Mouse (Mus musculus) limb, embryonic 11.5 days (tissue): ENCODE measurements around the gene Pbld2. TPM values are rescaled to one million over a fixed set of nuclear protein-coding genes. Genes with fewer than 3 reads are reported as not detected.

ENCODE experiments used
- ATAC-seq: fragments of 200-750 bp; cut with Nextera tagmentation; 2 replicates; pipeline ENCODE4 v1.8.0; 2017; ENCODE audit warnings: low read depth; ENCODE audit not compliant: insufficient number of reproducible peaks, low FRiP score, low TSS enrichment
- DNase-seq: peaks from one replicate; pipeline ENCODE4 v3.0.0-alpha.2; 2015; ENCODE audit warnings: low spot score
- H3K27ac ChIP-seq: fragments of 300-500 bp; sonication (generic); replicated peaks from 2 replicates; pipeline ENCODE4 v1.5.1; 2014; ENCODE audit warnings: low read depth, mild to moderate bottlenecking, low read length
- H3K27me3 ChIP-seq: fragments of 300-500 bp; sonication (generic); 2 replicates; pipeline ENCODE4 v1.6.1; 2014; ENCODE audit warnings: mild to moderate bottlenecking, low read length, mixed read lengths; ENCODE audit not compliant: control insufficient read depth, insufficient read depth
- H3K36me3 ChIP-seq: fragments of 300-500 bp; sonication (generic); 2 replicates; pipeline ENCODE4 v1.6.1; 2014; ENCODE audit warnings: mild to moderate bottlenecking, low read length, moderate library complexity, mixed read lengths; ENCODE audit not compliant: control insufficient read depth, insufficient read depth
- H3K4me1 ChIP-seq: fragments of 300-500 bp; sonication (generic); 2 replicates; pipeline ENCODE4 v1.6.1; 2014; ENCODE audit warnings: low read length, mixed read lengths; ENCODE audit not compliant: control insufficient read depth, insufficient read depth
- H3K4me2 ChIP-seq: fragments of 300-500 bp; sonication (generic); 2 replicates; pipeline ENCODE4 v1.6.1; 2014; ENCODE audit warnings: low read depth, mild to moderate bottlenecking, moderate library complexity; ENCODE audit not compliant: severe bottlenecking
- H3K4me3 ChIP-seq: fragments of 300-500 bp; sonication (generic); 2 replicates; pipeline ENCODE4 v1.5.1; 2014; ENCODE audit warnings: low read depth, low read length
- H3K9ac ChIP-seq: fragments of 300-500 bp; sonication (generic); 2 replicates; pipeline ENCODE4 v1.6.1; 2014; ENCODE audit warnings: mild to moderate bottlenecking, low read length
- H3K9me3 ChIP-seq: fragments of 300-500 bp; sonication (generic); 2 replicates; pipeline ENCODE4 v1.6.1; 2016; ENCODE audit warnings: low read length; ENCODE audit not compliant: control insufficient read depth
- WGBS: fragments of 180-500 bp; shearing (Covaris S2); extraction: QIAGEN DNeasy Blood & Tissue Kit; methylation state at CpG from one replicate; pipeline ENCODE4 v1.1.7; 2014; 5-methylcytosine and 5-hydroxymethylcytosine counted together
- polyA plus RNA-seq: library from polyadenylated mRNA; unstranded; fragments of >200 nt; fragmentation: Nextera tagmentation; extraction: Ambion mirVana; gene quantifications from 2 replicates; pipeline ENCODE4 v1.2.1, GENCODE M21; 2014

Gene Pbld2
- polyA plus RNA-seq, 1 experiment from 2014 or later: 0.73 TPM

- Histone ChIP-seq H3K4me3 (peak overlapping the region; percentile 95), H3K36me3 (no peaks in the 10 kb centered on the region; the same call in 1 of the 2 replicates), H3K4me1 (peaks cover 12% of the 10 kb centered on the region), H3K9ac (no peak overlapping the region), H3K4me2 (peak overlapping the region; percentile 51), H3K9me3 (no peaks in the 10 kb centered on the region), H3K27ac (no peak overlapping the region), H3K27me3 (no peaks in the 10 kb centered on the region)
- ATAC-seq (no peak), DNase-seq (no peak)
- 62% methylated on average over 4 of the region's 4 CpGs for WGBS
Observed at GRCm38 (mm10) chr10:63021702-63022101, 2.4 kb upstream of the Pbld2 start.

DNA sequence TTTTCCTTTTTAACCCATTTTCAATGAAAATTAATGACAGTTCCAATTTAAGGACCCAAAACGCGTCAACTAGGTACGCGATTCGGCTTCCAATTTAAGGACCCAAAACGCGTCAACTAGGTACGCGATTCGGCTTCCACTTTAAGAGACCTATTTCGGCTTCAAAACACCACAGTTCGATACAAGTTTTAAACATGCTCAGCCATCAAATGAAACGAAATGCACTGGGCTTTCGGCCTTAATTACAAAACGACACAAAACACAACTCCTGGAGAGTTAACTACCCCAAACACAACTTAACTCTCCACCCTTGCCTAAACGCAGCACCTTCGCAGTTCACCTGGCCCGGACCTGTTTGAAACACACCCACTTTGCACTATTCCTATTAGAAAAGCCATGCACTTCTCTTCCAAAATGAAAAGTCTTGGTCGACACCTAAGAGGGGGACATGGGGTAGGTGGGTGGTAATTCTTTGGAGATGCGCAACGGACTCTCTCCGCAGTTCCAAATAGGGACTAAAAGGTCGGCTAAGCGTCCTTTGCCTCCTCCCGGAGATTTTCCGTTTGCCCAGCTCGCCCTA lies 1.5 kb upstream of the Pbld2 start:
- Histone ChIP-seq H3K9me3 (no peaks in the 10 kb centered on the region), H3K4me1 (peaks cover 12% of the 10 kb centered on the region), H3K4me3 (peak overlapping the region; percentile 95), H3K27me3 (no peaks in the 10 kb centered on the region), H3K9ac (peak overlapping the region; percentile 99), H3K36me3 (no peaks in the 10 kb centered on the region), H3K4me2 (peak overlapping the region; percentile 51), H3K27ac (peak overlapping the region; percentile 99)
- DNase-seq (no peak), ATAC-seq (no peak)
- WGBS: under 1% methylated on average over 27 of the region's 27 CpGs

DNA sequence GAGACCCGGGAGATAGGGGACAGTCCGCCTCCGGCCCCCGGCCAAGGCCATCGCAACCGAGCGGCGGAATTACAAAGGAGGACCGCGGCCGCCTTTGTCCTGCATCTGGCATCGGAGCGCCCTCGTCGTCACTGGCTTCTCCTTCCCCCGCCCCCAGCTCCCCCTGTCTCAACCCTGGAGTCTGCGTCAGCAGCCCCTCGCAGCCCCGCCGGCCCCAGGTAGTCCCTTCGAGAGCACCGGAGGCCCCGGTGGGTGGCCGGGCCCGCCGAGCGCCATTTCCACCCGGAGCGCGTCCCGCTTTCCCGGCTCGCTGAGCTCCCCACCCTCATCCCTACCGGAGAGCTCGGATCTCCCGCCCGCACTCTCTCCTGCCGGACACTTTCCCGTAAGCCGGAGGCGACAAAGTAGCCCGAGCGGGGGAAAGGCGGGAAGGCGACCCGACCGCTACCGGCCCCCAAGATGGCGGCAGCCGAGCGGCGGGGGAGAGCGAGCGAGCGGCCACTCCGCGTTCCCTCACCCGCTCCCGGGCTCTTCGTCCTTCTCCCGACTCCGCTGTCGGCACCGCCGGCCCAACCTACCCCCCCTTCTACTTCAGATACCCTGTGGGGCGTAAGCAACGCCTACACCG lies 880 bp upstream of the Pbld2 start:
- H3K27me3 ChIP-seq: no peaks in the 10 kb centered on the region
- no peaks in the 10 kb centered on the region for H3K36me3 ChIP-seq
- peaks cover 12% of the 10 kb centered on the region for H3K4me1 ChIP-seq
- H3K9ac ChIP-seq: peak overlapping the region; percentile 99
- no peaks in the 10 kb centered on the region for H3K9me3 ChIP-seq
- peak; percentile 63 for ATAC-seq
- H3K4me2 ChIP-seq: peak overlapping the region; percentile 51
- peak; percentile 77 for DNase-seq
- peak overlapping the region; percentile 99 for H3K27ac ChIP-seq
- H3K4me3 ChIP-seq: peak overlapping the region; percentile 95
- 0% methylated on average over 65 of the region's 68 CpGs for WGBS

DNA sequence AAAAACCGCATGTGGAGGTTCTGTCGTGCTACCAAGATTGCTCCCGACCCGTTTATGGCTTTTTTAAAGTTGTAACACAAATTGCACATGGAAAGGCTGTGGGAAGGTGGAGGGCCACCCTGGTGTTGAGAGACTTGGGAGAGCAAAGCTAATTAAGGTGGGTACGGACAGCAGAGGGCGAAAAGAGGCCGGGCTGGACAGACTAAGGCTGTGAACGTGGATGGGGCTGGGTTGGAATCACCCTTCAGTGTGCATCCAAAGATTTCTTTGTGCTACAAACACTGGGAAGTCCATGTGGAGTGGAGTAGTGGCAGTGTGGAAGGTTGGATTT lies 430 bp downstream of the Pbld2 start:
- Histone ChIP-seq H3K9me3 (no peaks in the 10 kb centered on the region), H3K27ac (peak overlapping the region; percentile 99), H3K27me3 (no peaks in the 10 kb centered on the region), H3K4me3 (peak overlapping the region; percentile 95), H3K4me1 (peaks cover 12% of the 10 kb centered on the region), H3K36me3 (no peaks in the 10 kb centered on the region), H3K4me2 (peak overlapping the region; percentile 51), H3K9ac (peak overlapping the region; percentile 99)
- under 1% methylated on average over 8 of the region's 8 CpGs for WGBS
- DNase-seq (peak; percentile 74), ATAC-seq (peak; percentile 55; the same call in 1 of the 2 replicates)

- peak overlapping the region; percentile 95 for H3K4me3 ChIP-seq
- ATAC-seq (no peak), DNase-seq (no peak)
- no peaks in the 10 kb centered on the region for H3K9me3 ChIP-seq
- H3K36me3 ChIP-seq: no peaks in the 10 kb centered on the region
- peak overlapping the region; percentile 99 for H3K9ac ChIP-seq
- peak overlapping the region; percentile 99 for H3K27ac ChIP-seq
- H3K4me1 ChIP-seq: peaks cover 12% of the 10 kb centered on the region
- no peaks in the 10 kb centered on the region for H3K27me3 ChIP-seq
- WGBS: 39% methylated on average over 2 of the region's 2 CpGs
- H3K4me2 ChIP-seq: peak overlapping the region; percentile 51
Observed at GRCm38 (mm10) chr10:63025016-63025415, 901 bp downstream of the Pbld2 start.

DNA sequence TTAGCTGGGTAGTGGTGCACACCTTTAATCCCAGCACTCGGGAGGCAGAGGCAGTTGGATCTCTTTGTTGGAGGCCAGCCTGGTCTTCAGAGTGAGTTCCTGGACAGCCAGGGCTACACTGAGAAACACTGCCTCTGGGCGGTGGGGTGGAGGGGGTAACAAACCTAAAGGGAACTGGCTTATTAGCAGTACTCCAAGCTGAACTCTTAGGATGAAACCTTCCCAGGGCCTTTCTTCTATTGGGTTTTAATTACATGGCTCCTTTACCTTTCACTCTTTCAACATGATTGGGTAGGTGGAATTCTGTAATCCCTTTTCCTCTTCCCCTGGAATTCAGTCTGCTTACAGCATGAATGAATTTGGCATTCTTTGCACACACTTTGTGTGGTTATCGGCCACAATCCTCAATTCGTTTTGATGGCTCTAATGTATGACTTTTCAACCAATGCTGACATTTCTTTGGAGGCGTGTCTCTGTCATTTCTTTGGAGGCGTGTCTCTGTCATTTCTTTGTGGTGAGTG lies 1.4 kb downstream of the Pbld2 start:
- Histone ChIP-seq H3K27me3 (no peaks in the 10 kb centered on the region), H3K4me1 (peaks cover 10% of the 10 kb centered on the region), H3K27ac (peak overlapping the region; percentile 99), H3K36me3 (no peaks in the 10 kb centered on the region), H3K4me3 (no peak overlapping the region), H3K9ac (no peak overlapping the region; the same call in 1 of the 2 replicates), H3K4me2 (no peak overlapping the region), H3K9me3 (no peaks in the 10 kb centered on the region)
- DNase-seq: peak; percentile 31
- WGBS: 61% methylated on average over 6 of the region's 6 CpGs
- ATAC-seq: no peak

DNA sequence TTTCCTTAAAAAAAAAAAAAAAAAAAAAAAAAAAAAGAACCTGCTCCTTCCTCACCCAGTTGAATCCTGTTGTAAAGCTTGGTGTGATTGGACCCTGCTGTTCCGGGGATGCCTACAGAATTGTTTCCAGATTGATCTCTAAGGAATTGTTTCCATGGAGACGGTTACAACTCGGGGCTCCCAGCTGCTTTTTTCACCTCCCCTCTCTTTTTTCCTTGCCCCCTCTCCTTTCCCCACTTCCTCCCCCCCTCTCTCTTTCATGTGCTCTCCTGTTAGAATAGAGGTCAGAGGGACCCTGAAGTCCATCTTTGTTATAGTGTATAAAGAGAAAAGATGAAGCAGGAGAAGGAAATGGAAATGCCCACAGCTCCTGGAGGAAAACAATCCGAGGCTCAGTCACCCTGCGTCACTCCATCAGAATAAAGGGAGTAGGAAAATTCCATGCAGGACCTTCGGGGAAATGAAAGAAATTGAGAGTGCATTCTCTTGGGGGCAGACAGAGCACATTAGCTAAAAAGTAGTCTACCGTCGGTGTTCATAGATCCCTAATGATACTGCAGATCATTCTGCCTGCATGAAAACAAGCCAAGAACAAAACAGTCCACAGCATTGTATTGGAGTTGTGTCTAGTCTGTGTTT lies 2.2 kb downstream of the Pbld2 start:
- ATAC-seq (no peak), DNase-seq (peak; percentile 34)
- WGBS: 38% methylated on average over 8 of the region's 8 CpGs
- Histone ChIP-seq H3K4me3 (no peak overlapping the region), H3K4me1 (peaks cover 6% of the 10 kb centered on the region), H3K27ac (no peak overlapping the region), H3K9ac (no peak overlapping the region), H3K4me2 (0 out of 2 replicates have a peak overlapping the region, but pooled peaks have one; percentile 8), H3K36me3 (no peaks in the 10 kb centered on the region), H3K27me3 (no peaks in the 10 kb centered on the region), H3K9me3 (no peaks in the 10 kb centered on the region)

DNA sequence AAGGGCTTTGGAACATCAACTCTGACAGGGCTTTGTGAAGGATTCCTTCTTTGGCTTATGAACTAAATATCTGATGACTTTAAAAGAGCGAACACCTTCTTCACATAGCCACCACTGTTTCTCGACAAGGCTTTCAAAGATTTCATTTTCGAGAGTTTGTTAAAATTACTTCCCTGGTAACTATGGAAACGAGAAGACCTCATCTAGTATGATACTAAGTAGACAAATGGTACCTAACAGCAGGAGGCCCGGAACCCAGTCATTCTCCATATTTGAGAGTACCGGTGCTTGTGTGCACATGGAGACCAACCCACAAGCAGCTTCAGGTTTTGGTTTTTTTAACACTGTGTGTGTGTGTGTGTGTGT lies 2.7 kb downstream of the Pbld2 start:
- DNase-seq: no peak

More for the DNA sequence above, 2.7 kb downstream of the Pbld2 start:
- H3K4me3 ChIP-seq: no peak overlapping the region
- H3K4me2 ChIP-seq: no peak overlapping the region
- H3K27me3 ChIP-seq: no peaks in the 10 kb centered on the region
- H3K9me3 ChIP-seq: no peaks in the 10 kb centered on the region
- H3K36me3 ChIP-seq: no peaks in the 10 kb centered on the region
- 90% methylated on average over 6 of the region's 6 CpGs for WGBS
- H3K9ac ChIP-seq: no peak overlapping the region
- peaks cover 5% of the 10 kb centered on the region for H3K4me1 ChIP-seq
- ATAC-seq: no peak
- no peak overlapping the region for H3K27ac ChIP-seq
